Mouse (Mus musculus) Muller cell, postnatal 12 days (primary cell): ENCODE results near the gene Rsrp1.

Experiments
- DNase-seq: peaks from one replicate; pipeline ENCODE4 v3.0.0-alpha.2; 2015; ENCODE audit errors: inconsistent ontology term

Rsrp1 gene

DNA sequence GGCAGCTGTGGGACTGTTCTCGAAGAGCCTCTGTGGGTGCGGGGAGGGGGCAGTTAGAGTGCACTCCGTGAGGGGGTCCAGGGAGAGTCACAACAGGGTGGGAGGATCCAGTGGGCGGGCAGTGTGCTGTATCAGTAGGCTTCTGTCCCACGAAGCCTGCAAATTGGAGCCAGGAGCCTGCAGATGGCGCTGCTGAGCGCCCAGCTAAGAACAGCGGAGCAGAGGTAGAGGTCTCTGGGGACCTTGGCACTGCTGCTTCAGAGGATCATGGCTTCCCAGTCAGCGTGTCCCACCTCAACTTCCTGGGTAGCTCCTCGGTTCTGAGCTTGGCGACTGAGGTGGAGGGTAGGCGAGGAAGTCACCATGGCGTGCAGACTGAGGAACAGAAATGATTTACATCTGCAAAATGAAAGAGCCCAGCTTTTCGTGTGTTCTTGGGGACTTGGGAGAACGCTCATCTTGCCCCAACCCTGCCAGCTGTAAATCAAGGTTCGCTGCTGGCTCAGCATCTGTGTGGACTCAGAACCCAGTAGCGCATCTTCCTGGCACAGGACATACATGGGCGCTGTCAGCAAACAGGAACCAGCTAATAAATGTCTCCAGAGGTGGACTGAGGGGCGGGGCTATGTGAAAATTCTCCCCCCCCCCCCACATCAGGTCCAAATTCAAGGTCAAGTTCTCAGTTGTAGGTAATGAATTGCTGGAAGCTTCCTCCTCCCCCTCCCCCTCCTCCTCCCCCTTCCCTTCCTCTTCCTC lies 39.8 kb downstream of the Rsrp1 start:
- no peak for DNase-seq

DNA sequence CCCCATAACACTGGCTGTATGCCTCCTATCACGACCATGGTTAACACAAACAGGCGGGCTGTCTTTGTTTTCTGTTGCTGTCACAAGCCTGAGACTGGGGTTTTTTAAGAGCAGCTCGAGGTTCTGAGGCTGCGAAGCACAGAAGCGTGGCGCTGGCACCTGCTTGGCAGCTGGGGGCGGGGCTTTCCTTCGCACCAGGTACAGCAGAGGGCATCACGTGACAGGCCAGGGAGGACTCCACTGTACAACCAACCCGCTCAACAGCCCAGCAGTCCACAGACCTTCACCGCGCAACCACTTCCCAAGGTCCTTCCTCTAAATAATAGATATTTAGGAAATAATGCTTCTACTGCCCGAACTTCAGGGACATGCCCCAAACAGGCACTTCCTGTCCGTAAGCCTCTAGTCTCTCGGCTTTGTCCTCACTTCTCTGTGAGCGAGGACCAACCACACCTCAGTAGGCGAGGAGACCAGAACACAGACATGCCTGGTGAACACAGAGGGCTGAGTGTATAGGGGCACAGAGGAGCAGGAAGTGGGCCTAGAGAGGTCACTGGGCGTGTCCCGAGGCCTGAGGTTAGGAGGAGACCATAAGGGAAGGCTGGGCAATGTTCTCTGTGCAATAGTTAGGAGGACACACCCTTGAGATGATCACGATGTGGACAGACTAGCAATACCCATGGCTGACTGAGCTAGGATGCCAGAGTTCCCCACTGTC lies 44.7 kb downstream of the Rsrp1 start:
- DNase-seq: no peak

DNA sequence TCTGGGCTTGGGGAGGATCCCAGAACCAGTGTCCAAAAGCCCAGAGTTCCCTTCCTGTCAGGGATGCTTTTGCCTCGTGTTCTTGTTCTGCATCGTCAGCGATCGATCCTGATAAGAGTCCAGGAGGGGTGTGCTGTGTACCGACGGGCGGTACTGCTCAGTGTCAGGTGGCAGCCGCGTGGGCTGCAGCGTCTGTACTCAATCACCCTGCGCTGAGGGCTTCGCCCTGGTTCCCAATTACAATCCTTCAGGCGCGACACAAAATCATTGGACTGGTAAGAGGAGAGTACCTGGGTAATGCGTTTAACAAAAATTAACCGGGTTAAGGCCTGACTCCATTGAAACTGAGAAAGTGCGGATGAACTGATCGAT lies 45.2 kb downstream of the Rsrp1 start:
- no peak for DNase-seq

DNA sequence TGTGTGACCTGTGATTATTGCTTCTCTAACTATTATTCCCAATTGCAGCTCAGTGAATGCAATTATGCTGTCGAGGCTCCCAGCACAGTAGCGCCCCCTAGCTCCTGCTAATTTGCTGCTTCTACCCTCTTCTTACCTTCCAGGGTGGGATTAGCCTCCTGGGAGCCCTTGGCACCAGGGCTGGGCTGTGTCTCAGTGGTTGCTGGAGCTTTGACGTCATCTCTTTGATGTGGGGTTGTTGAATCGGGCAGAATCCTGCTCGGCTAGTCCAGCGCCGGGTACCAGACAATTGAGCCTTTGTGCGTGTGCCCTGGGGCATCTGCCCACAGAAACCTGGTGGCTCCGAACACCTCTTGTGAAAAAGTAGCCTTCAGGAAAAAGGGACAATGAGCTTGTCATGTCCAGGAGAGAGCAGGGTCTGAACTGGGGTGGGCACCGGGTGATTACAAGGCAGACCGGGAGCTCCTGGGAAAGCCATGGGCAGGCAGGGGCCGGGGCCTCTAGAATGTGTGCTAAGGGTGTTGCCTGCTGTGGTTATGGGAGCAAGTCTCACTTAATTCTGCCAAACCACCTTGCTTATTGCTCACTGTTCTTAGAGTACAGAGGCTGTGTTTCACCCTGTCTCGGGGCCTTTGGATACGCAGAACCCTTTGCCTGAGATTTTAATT lies 52.0 kb downstream of the Rsrp1 start:
- peak; percentile 89 for DNase-seq

DNA sequence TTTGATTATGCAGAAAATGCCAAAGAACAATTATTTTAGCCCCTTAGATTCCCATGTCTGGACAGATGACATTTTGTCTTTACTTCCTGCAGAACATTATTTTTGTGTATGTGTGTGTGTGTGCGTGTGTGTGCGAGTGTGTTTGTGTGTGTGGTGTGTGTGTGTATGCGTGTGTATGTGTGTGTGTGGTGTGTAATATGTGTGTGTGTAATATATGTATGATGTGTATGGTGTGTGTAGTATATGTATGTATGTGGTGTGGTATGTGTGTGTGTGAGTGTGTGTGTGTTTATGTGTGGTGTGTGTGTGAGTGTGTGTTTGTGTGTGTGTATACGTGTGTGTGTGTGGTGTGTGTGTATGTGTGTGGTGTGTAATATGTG lies 52.5 kb downstream of the Rsrp1 start:
- DNase-seq: no peak
